Mouse (Mus musculus) stomach, postnatal 0 days (tissue): ENCODE measurements at regions not wholly inside any gene's neighbourhood (a gene's known extent, or its start where the extent isn't known, plus 50 kb on each side); places are given as distances from the start of the nearest gene placed in this dataset.

Experiments used
- CTCF ChIP-seq: IDR thresholded peaks from 2 replicates; pipeline ENCODE4 v1.5.1; 2016; ENCODE audit warnings: antibody characterized with exemption, low read depth, mild to moderate bottlenecking, moderate library complexity
- EP300 ChIP-seq: optimal IDR thresholded peaks from 2 replicates; pipeline ENCODE3; 2016; ENCODE audit warnings: antibody characterized with exemption

GRCm38 (mm10) chr3:52766841-52767240 is 250.2 kb downstream of the Cog6 start:
- TF ChIP-seq CTCF (no peak), EP300 (no peak)
